Mouse (Mus musculus): ENCODE results near the gene Prdx6b. TPM values are rescaled to one million over a fixed set of nuclear protein-coding genes. Genes with fewer than 3 reads are reported as not detected.

The Prdx6b gene
- polyA plus RNA-seq, 1 experiment from 2014 or later = not detected

DNA sequence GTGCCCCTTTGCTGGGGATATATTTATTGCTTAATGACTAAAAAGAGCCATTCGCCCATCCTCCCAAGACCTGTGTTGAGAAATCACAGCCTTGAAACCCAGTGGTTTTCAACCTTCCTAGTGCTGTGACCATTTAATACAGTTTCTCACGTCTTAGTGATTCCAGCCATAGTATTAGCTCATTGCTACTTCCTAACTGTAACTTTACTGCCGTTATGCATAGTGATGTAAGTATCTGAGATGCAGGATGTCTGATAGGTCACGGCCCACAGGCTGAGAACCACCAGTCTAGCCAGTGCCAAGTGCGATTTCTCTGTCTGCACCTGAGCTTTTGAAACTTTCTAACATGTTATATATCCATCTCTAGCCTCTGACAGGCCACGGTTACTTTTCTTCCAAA, 35.0 kb downstream of the Prdx6b start:
- ATAC-seq (ENCODE audit: insufficient number of reproducible peaks, low FRiP score, low TSS enrichment, low read depth) = no peak
- Histone ChIP-seq H3K27ac (replicated peaks) (no peak overlapping the region), H3K4me3 (replicated peaks) (no peak overlapping the region), H3K27me3 (no peaks in the 10 kb centered on the region), H3K36me3 (peaks cover 46% of the 10 kb centered on the region), H3K9me3 (replicated peaks) (no peaks in the 10 kb centered on the region), H3K4me2 (replicated peaks) (no peak overlapping the region), H3K4me1 (no peaks in the 10 kb centered on the region), H3K9ac (no peak overlapping the region)
- whole genome bisulfite sequencing = 90% methylated on average over 6 of the region's 6 CpGs

DNA sequence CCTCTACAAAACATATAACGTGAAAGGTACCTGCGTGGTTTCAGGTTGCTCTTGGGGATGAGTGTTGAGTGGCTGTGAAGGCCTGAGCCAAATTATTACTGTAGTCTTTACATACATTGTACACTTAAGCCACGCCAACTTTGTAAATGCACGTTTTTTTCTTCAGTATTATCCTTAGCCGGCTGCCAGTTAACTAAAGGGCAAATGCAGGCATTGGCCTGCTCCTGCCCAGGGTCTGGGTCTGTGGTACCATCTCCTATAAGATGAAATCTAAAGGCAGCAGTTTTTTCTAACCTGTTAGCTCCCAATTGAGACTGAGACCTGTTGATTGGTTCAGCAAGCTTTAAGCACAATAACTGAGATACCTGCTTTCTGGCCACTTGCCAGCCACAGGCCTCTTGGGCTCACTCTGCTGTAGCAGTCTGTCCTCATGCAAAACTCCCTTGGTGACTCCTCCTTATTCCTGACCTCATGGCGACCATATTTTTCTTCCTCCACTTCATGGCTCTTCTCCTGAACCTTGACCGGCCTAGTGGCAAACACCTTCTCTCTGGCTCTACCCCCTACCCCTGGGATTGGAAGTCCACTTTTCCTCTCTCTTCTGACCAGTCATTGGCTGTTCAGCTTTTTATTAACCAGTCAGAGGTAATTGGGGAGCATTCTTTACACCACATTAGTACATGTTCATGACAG, 36.8 kb downstream of the Prdx6b start:
- ATAC-seq (ENCODE audit: insufficient number of reproducible peaks, low FRiP score, low TSS enrichment, low read depth) = no peak
- Histone ChIP-seq H3K9me3 (replicated peaks) (no peaks in the 10 kb centered on the region), H3K4me3 (replicated peaks) (no peak overlapping the region), H3K27me3 (no peaks in the 10 kb centered on the region), H3K36me3 (peaks cover 42% of the 10 kb centered on the region), H3K4me1 (no peaks in the 10 kb centered on the region), H3K27ac (replicated peaks) (no peak overlapping the region), H3K4me2 (replicated peaks) (no peak overlapping the region), H3K9ac (no peak overlapping the region)
- WGBS = 87% methylated on average over 7 of the region's 7 CpGs

DNA sequence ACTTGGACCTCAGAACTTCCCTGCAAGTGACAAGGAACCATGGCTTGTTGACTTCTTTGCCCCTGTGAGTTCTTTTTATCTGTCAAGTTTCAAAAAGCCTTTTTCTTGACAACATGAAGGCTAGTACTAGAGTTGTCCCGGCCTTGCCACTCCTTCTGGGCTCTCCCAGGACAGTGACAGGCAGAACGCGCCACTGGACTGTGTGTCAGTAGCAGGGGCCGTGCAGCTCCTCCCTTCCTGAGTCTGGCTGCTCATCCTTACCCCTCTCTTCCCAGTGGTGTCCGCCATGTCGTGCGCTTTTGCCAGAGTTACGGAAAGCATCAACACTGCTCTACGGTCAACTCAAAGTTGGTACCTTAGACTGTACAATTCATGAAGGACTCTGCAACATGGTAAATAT, 48.3 kb downstream of the Prdx6b start:
- 96% methylated on average over 9 of the region's 9 CpGs for whole genome bisulfite sequencing
- Histone ChIP-seq H3K9me3 (replicated peaks) (no peaks in the 10 kb centered on the region), H3K27ac (replicated peaks) (no peak overlapping the region), H3K4me3 (replicated peaks) (no peak overlapping the region), H3K27me3 (no peaks in the 10 kb centered on the region), H3K9ac (no peak overlapping the region), H3K36me3 (peaks cover 76% of the 10 kb centered on the region), H3K4me1 (no peaks in the 10 kb centered on the region), H3K4me2 (replicated peaks) (no peak overlapping the region)
- no peak for ATAC-seq (ENCODE audit: insufficient number of reproducible peaks, low FRiP score, low TSS enrichment, low read depth)

Other genes starting within 250 kb of the Prdx6b start
- gene Pde1a, start 163.0 kb upstream of the Prdx6b start, polyA plus RNA-seq (2015; fragmentation: Nextera tagmentation; extraction: Ambion mirVana) = 10.2 and 10.8 TPM in 2 replicates
- gene Dnajc10, start 23.0 kb downstream of the Prdx6b start, polyA plus RNA-seq (2015; fragmentation: Nextera tagmentation; extraction: Ambion mirVana) = 66.5 and 68.2 TPM in 2 replicates
- 16.9 and 20.4 TPM in 2 replicates for gene Frzb, start 155.2 kb downstream of the Prdx6b start, polyA plus RNA-seq (2015; fragmentation: Nextera tagmentation; extraction: Ambion mirVana)